Mouse (Mus musculus): ENCODE measurements around the gene Dnaja2. TPM values are rescaled to one million over a fixed set of nuclear protein-coding genes. Genes with fewer than 3 reads are reported as not detected.

Gene Dnaja2
- polyA plus RNA-seq, 1 experiment from 2014 or later = 103 TPM

DNA sequence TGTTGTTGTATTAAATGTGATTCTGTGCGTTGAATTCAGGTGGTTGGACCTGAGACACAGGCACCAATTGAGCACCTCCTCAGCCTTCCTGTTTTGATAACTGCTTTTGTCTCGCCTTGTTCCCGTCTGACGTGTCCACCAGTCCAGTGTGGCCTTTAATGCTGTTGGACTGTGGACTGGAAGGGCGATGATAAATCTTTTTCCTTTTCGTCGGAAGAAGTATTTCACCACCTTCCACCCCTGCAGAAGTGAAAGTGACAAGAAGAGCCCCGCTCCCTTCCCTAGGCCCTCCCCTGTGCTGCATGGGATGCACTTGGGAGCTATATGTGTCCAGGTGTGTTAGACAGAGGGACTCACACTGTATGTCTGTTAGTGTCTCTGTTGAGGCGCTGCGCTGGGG is 54.7 kb downstream of the Dnaja2 start:
- Histone ChIP-seq H3K4me2 (no peak overlapping the region), H3K9ac (no peak overlapping the region), H3K27me3 (no peaks in the 10 kb centered on the region), H3K27ac (no peak overlapping the region), H3K36me3 (no peaks in the 10 kb centered on the region), H3K4me3 (replicated peaks) (no peak overlapping the region), H3K9me3 (replicated peaks) (no peaks in the 10 kb centered on the region), H3K4me1 (replicated peaks) (peaks cover 14% of the 10 kb centered on the region)
- DNase-seq = no peak
- ATAC-seq (ENCODE audit: low read depth) = no peak
- WGBS (ENCODE audit: insufficient replicate concordance) = 74% methylated on average over 10 of the region's 10 CpGs

GRCm38 (mm10) chr8:85498577-85498976 is 56.6 kb downstream of the Dnaja2 start:
- no peaks in the 10 kb centered on the region for H3K9me3 ChIP-seq (replicated peaks)
- DNase-seq = no peak
- peaks cover 24% of the 10 kb centered on the region for H3K4me1 ChIP-seq (replicated peaks)
- WGBS (ENCODE audit: insufficient replicate concordance) = 54% methylated on average over 2 of the region's 2 CpGs
- no peak overlapping the region for H3K27ac ChIP-seq
- peaks cover 6% of the 10 kb centered on the region for H3K27me3 ChIP-seq
- no peak overlapping the region for H3K4me3 ChIP-seq (replicated peaks)
- H3K4me2 ChIP-seq = no peak overlapping the region
- no peak overlapping the region for H3K9ac ChIP-seq
- ATAC-seq (ENCODE audit: low read depth) = no peak
- H3K36me3 ChIP-seq = no peaks in the 10 kb centered on the region

GRCm38 (mm10) chr8:85496778-85497177 is 58.4 kb downstream of the Dnaja2 start:
- no peak for ATAC-seq (ENCODE audit: low read depth)
- no peak overlapping the region for H3K27ac ChIP-seq
- no peak overlapping the region for H3K9ac ChIP-seq
- 72% methylated on average over 4 of the region's 4 CpGs for WGBS (ENCODE audit: insufficient replicate concordance)
- H3K36me3 ChIP-seq = no peaks in the 10 kb centered on the region
- H3K4me1 ChIP-seq (replicated peaks) = peaks cover 40% of the 10 kb centered on the region
- no peaks in the 10 kb centered on the region for H3K9me3 ChIP-seq (replicated peaks)
- H3K4me3 ChIP-seq (replicated peaks) = no peak overlapping the region
- peaks cover 19% of the 10 kb centered on the region for H3K27me3 ChIP-seq
- no peak for DNase-seq
- no peak overlapping the region for H3K4me2 ChIP-seq

- Histone ChIP-seq H3K27ac (no peak overlapping the region), H3K9me3 (replicated peaks) (no peaks in the 10 kb centered on the region), H3K36me3 (no peaks in the 10 kb centered on the region), H3K4me2 (no peak overlapping the region), H3K27me3 (peaks cover 19% of the 10 kb centered on the region), H3K4me3 (replicated peaks) (no peak overlapping the region), H3K4me1 (replicated peaks) (peaks cover 41% of the 10 kb centered on the region), H3K9ac (no peak overlapping the region)
- 54% methylated on average over 5 of the region's 5 CpGs for WGBS (ENCODE audit: insufficient replicate concordance)
- ATAC-seq (ENCODE audit: low read depth) (no peak), DNase-seq (no peak)
Observed at GRCm38 (mm10) chr8:85496125-85496524, 59.0 kb downstream of the Dnaja2 start.

DNA sequence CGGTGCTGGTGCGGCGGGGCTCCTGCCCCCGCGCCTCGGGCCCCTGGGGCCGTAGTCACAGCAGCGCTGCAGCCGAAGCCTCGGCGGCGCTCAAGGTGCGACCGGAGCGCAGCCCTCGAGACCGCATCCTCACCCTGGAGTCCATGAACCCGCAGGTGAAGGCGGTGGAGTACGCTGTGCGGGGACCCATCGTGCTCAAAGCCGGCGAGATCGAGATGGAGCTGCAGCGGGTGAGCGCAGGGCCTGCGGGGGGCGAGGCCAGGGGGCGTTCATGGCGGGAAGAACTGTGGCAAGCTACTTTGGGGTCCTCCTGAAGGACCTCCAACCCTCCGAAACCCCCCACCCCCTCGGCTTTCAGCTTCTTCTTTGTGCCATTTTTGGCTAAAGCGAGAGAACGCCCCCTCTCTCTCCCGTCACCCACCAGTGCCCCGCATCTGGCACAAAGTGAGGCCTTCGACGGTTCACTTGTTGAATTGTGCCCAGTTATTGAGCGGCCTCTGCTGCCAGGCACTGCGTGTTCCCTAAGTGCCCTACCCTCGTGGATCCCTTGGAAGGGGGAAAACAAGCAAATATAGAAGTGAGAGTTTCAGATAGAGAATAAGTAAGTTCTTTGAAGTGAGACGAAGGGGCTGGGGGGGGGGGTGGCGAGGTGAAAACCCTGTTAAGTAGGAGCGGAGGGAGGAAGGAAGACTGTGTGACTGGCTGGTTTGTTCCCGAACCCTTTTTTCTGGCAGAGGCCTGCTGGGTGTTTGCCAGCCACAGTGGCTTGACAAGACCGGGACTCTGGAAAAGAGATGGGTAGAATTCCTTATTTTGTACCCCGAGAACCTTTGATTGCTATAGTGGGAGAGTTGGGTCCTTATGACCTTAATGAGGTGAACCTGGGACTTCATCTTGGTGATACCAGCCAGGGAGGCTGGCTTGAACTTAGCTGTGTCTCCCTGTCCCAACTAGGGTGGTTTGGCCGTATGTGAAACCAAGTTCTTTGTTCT is 61.9 kb downstream of the Dnaja2 start:
- 10% methylated on average over 48 of the region's 49 CpGs for WGBS (ENCODE audit: insufficient replicate concordance)
- no peaks in the 10 kb centered on the region for H3K9me3 ChIP-seq (replicated peaks)
- peaks cover 19% of the 10 kb centered on the region for H3K27me3 ChIP-seq
- ATAC-seq (ENCODE audit: low read depth) (no peak), DNase-seq (no peak)
- H3K36me3 ChIP-seq = no peaks in the 10 kb centered on the region
- peak overlapping the region; percentile 92 for H3K4me2 ChIP-seq
- H3K27ac ChIP-seq = no peak overlapping the region
- peak overlapping the region; percentile 73 for H3K9ac ChIP-seq
- peak overlapping the region; percentile 72 for H3K4me3 ChIP-seq (replicated peaks)
- H3K4me1 ChIP-seq (replicated peaks) = peaks cover 29% of the 10 kb centered on the region

DNA sequence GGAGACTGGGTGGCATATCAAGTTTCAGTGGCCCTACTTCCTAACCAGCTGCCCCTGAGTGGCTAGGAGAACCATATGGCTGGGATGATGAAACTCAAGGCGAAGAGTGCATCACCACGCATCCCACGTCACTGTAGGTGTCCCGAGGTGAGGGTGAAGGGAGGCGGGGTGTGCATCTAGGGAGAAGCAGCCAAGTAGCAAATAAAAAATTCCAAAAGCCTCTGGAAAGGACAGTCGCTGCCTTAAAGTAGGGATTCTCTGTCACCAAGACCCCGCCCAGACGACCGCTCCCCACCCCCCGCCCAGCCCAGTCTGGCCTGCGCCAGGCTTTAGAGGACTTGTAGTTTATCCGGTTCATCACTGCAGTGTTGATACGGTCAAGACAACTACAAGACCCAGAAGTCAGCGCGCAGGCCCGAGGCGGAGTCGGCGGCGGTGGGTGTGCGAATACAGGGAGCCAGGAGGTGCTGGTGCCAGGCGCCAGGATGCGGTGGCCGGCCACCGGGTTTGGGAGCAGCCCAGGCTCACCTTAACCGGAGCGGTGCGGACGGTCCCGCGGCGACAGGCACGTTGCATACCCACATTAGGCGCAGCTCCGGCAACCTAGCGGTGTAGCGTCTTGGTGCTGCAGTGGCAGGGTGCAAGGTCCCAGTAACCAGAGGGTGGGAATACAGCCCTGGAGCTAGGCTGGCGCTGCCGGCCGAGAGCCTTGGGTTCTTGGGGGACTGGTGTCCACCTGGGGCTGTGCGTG is 62.8 kb downstream of the Dnaja2 start, which contains the start of gene Gpt2:
Gpt2 (plus strand) TSS at position 452 of the 751 bp plus-strand sequence.
- peak; percentile 76 for DNase-seq
- ATAC-seq (ENCODE audit: low read depth) = peak; percentile 93
- H3K4me2 ChIP-seq = peak within 1 kb of the TSS; percentile 92
- H3K4me3 ChIP-seq (replicated peaks) = peak within 1 kb of the TSS; percentile 72
- H3K27me3 ChIP-seq = peaks cover 19% of the 10 kb centered on the region
- H3K27ac ChIP-seq = no peak within 1 kb of the TSS
- H3K9ac ChIP-seq = peak within 1 kb of the TSS; percentile 73
- H3K4me1 ChIP-seq (replicated peaks) = peaks cover 29% of the 10 kb centered on the region
- no peaks in the 10 kb centered on the region for H3K36me3 ChIP-seq
- WGBS (ENCODE audit: insufficient replicate concordance) = under 1% methylated on average over 41 of the region's 41 CpGs
- H3K9me3 ChIP-seq (replicated peaks) = no peaks in the 10 kb centered on the region

GRCm38 (mm10) chr8:85489546-85489945 is 65.6 kb downstream of the Dnaja2 start:
- DNase-seq (no peak), ATAC-seq (ENCODE audit: low read depth) (no peak)
- Histone ChIP-seq H3K36me3 (no peaks in the 10 kb centered on the region), H3K27me3 (peaks cover 16% of the 10 kb centered on the region), H3K9ac (no peak overlapping the region), H3K4me3 (replicated peaks) (no peak overlapping the region), H3K4me2 (no peak overlapping the region), H3K27ac (no peak overlapping the region), H3K4me1 (replicated peaks) (peaks cover 19% of the 10 kb centered on the region), H3K9me3 (replicated peaks) (no peaks in the 10 kb centered on the region)
- WGBS (ENCODE audit: insufficient replicate concordance) = 77% methylated on average over 8 of the region's 8 CpGs

GRCm38 (mm10) chr8:85488631-85489030 is 66.5 kb downstream of the Dnaja2 start:
- Histone ChIP-seq H3K27me3 (peaks cover 13% of the 10 kb centered on the region), H3K27ac (no peak overlapping the region), H3K4me3 (replicated peaks) (no peak overlapping the region), H3K9me3 (replicated peaks) (no peaks in the 10 kb centered on the region), H3K36me3 (no peaks in the 10 kb centered on the region), H3K4me1 (replicated peaks) (peaks cover 17% of the 10 kb centered on the region), H3K9ac (no peak overlapping the region), H3K4me2 (no peak overlapping the region)
- DNase-seq (no peak), ATAC-seq (ENCODE audit: low read depth) (no peak)

DNA sequence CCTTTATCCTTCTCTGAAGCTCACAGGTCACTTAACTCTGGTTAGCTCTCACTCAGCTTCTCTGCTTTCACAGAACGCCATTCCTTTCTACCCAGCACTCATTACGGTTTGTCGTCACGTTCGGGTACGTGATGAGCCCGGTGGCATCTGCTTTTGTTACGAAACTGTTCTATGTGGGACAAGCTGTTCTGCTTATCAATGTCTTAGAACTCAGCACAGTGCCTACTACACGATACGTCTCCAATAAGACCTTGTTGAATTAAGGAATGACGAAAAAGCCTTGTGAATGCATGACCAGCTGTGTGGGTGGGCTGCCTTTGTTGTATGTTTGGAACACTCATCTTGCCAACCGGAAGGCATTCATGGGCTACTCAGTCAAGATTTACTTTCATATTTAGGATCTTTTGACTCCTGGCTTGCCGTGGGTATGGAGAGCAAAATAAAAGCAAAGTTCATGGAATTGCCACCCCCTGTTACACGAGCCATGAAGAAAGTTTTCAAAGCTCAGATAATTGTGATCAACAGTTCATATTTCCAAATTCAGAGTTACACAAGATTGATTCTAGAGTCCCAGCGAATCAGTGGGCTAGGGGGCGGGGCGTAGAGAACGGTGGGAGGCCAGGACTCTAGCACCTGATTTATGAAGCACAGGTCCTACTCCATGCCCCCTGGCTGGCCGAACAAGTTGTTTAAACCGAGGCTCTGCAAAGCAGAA is 67.1 kb downstream of the Dnaja2 start:
- peaks cover 7% of the 10 kb centered on the region for H3K27me3 ChIP-seq
- 68% methylated on average over 20 of the region's 20 CpGs for WGBS (ENCODE audit: insufficient replicate concordance)

More for the DNA sequence above, 67.1 kb downstream of the Dnaja2 start:
- H3K9ac ChIP-seq = no peak overlapping the region
- no peaks in the 10 kb centered on the region for H3K9me3 ChIP-seq (replicated peaks)
- H3K4me1 ChIP-seq (replicated peaks) = peaks cover 11% of the 10 kb centered on the region
- DNase-seq (no peak), ATAC-seq (ENCODE audit: low read depth) (no peak)
- H3K4me2 ChIP-seq = no peak overlapping the region
- no peaks in the 10 kb centered on the region for H3K36me3 ChIP-seq
- H3K27ac ChIP-seq = no peak overlapping the region
- H3K4me3 ChIP-seq (replicated peaks) = no peak overlapping the region
